Mouse (Mus musculus) bone marrow macrophage, adult 2 months (primary cell): Measurements from ENCODE around the gene Arpp19.

Experiments used
- CTCF ChIP-seq: IDR thresholded peaks from 2 replicates; pipeline ENCODE4 v1.5.1; 2012; ENCODE audit warnings: low read depth, mild to moderate bottlenecking, low read length, moderate library complexity
- POLR2A ChIP-seq: IDR thresholded peaks from 2 replicates; pipeline ENCODE4 v1.6.1; 2012; ENCODE audit warnings: mild to moderate bottlenecking, low read depth, low read length, borderline replicate concordance

DNA sequence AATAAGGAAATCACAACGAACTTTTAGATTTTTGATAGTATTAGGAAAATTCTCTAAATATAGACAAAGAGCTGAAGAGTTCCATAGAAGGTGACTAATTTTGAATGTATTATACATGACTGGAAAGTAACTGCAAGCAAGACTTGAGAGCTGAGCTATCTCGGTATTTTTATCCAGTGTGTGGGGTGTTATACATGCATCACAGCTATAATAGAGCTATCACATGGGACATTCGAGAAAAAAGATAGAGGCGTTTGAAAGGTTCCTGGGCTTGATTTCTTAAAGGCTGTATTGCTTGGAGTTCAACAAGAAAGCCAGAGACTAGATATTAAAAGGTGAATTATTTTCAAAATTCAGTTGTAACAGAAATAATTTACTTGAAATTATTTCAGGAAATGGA lies 14.4 kb downstream of the Arpp19 start:
- TF ChIP-seq CTCF (no peak), POLR2A (no peak)
